Mouse (Mus musculus) hindbrain, postnatal 0 days (tissue): Measurements from ENCODE around the gene Eno2. TPM values are rescaled to one million over a fixed set of nuclear protein-coding genes. Genes with fewer than 3 reads are reported as not detected.

Experiments
- ATAC-seq: fragments of 200-750 bp; cut with Nextera tagmentation; 2 replicates; pipeline ENCODE4 v1.8.0; 2017; ENCODE audit warnings: mild to moderate bottlenecking, moderate TSS enrichment, moderate library complexity
- DNase-seq: peaks from one replicate; pipeline ENCODE4 v3.0.0-alpha.2; 2015; ENCODE audit warnings: low spot score
- H3K27ac ChIP-seq: fragments of 300-500 bp; sonication (generic); 2 replicates; pipeline ENCODE4 v1.5.1; 2014; ENCODE audit warnings: mild to moderate bottlenecking
- H3K27me3 ChIP-seq: fragments of 300-500 bp; sonication (generic); 2 replicates; pipeline ENCODE4 v1.6.1; 2014; ENCODE audit warnings: low read length, mixed read lengths; ENCODE audit not compliant: insufficient read depth
- H3K36me3 ChIP-seq: fragments of 300-500 bp; sonication (generic); 2 replicates; pipeline ENCODE4 v1.6.1; 2014; ENCODE audit warnings: low read length, mixed read lengths; ENCODE audit not compliant: insufficient read depth
- H3K4me1 ChIP-seq: fragments of 300-500 bp; sonication (generic); 2 replicates; pipeline ENCODE4 v1.6.1; 2014; ENCODE audit warnings: antibody characterized with exemption, low read length, mixed read lengths; ENCODE audit not compliant: insufficient read depth
- H3K4me2 ChIP-seq: fragments of 300-500 bp; sonication (generic); 2 replicates; pipeline ENCODE4 v1.6.1; 2014; ENCODE audit warnings: low read depth, mild to moderate bottlenecking, low read length, moderate library complexity, mixed read lengths
- H3K4me3 ChIP-seq: fragments of 300-500 bp; sonication (generic); 2 replicates; pipeline ENCODE4 v1.5.1; 2014; ENCODE audit warnings: low read length
- H3K9ac ChIP-seq: fragments of 300-500 bp; sonication (generic); replicated peaks from 2 replicates; pipeline ENCODE4 v1.6.1; 2014; ENCODE audit warnings: mild to moderate bottlenecking, low read length, moderate library complexity, mixed read lengths
- H3K9me3 ChIP-seq: fragments of 300-500 bp; sonication (generic); 2 replicates; pipeline ENCODE4 v1.6.1; 2016; ENCODE audit warnings: low read length, mixed read lengths
- CTCF ChIP-seq: IDR thresholded peaks from 2 replicates; pipeline ENCODE4 v1.5.1; 2016; ENCODE audit warnings: antibody characterized with exemption, control low read depth, low read depth
- WGBS: fragments of 180-500 bp; shearing (Covaris S2); extraction: QIAGEN DNeasy Blood & Tissue Kit; methylation state at CpG from one replicate; pipeline ENCODE4 v1.1.7; 2014; 5-methylcytosine and 5-hydroxymethylcytosine counted together
- polyA plus RNA-seq: library from polyadenylated mRNA; unstranded; fragments of >200 nt; fragmentation: Nextera tagmentation; extraction: Ambion mirVana; gene quantifications from 2 replicates; pipeline ENCODE4 v1.2.1, GENCODE M21; 2015
- total RNA-seq: library from RNA; depleted of rRNA; stranded (reverse); fragments of >200 nt; gene quantifications from 2 replicates; pipeline ENCODE4 v1.2.3, GENCODE M21; 2014

The Eno2 gene
- total and polyA plus RNA-seq, 2 experiments from 2014 or later = 213 to 357 TPM

GRCm38 (mm10) chr6:124791911-124792310 lies 22.4 kb upstream of the Eno2 start:
- ATAC-seq = no peak
- no peaks in the 10 kb centered on the region for H3K36me3 ChIP-seq
- no peaks in the 10 kb centered on the region for H3K9me3 ChIP-seq
- 87% methylated on average over 3 of the region's 3 CpGs for WGBS
- H3K27me3 ChIP-seq = no peaks in the 10 kb centered on the region
- no peak for DNase-seq
- no peaks in the 10 kb centered on the region for H3K4me1 ChIP-seq
- no peak overlapping the region for H3K27ac ChIP-seq
- no peak overlapping the region for H3K9ac ChIP-seq
- TF ChIP-seq CTCF = no peak
- H3K4me3 ChIP-seq = no peak overlapping the region
- no peak overlapping the region for H3K4me2 ChIP-seq

GRCm38 (mm10) chr6:124790121-124790520 lies 20.6 kb upstream of the Eno2 start:
- no peaks in the 10 kb centered on the region for H3K9me3 ChIP-seq
- 65% methylated on average over 4 of the region's 4 CpGs for WGBS
- TF ChIP-seq CTCF = no peak
- no peaks in the 10 kb centered on the region for H3K36me3 ChIP-seq
- no peaks in the 10 kb centered on the region for H3K27me3 ChIP-seq
- no peak overlapping the region for H3K9ac ChIP-seq
- H3K4me1 ChIP-seq = no peaks in the 10 kb centered on the region
- no peak overlapping the region for H3K27ac ChIP-seq
- no peak overlapping the region for H3K4me2 ChIP-seq
- DNase-seq = no peak
- H3K4me3 ChIP-seq = no peak overlapping the region
- ATAC-seq = no peak

- H3K27me3 ChIP-seq = no peaks in the 10 kb centered on the region
- no peak for TF ChIP-seq CTCF
- ATAC-seq (0 out of 2 replicates have a peak, but pooled peaks have one; percentile 66), DNase-seq (peak; percentile 58)
- H3K4me1 ChIP-seq = no peaks in the 10 kb centered on the region
- no peak overlapping the region for H3K4me2 ChIP-seq
- H3K27ac ChIP-seq = no peak overlapping the region; the same call in 1 of the 2 replicates
- no peaks in the 10 kb centered on the region for H3K9me3 ChIP-seq
- WGBS = 61% methylated on average over 4 of the region's 4 CpGs
- H3K36me3 ChIP-seq = no peaks in the 10 kb centered on the region
- no peak overlapping the region for H3K9ac ChIP-seq
- H3K4me3 ChIP-seq = no peak overlapping the region
These were observed 20.0 kb upstream of the Eno2 start for GRCm38 (mm10) chr6:124789519-124789918.

- no peak overlapping the region for H3K4me2 ChIP-seq
- ATAC-seq (no peak), DNase-seq (no peak)
- TF ChIP-seq CTCF = no peak
- no peaks in the 10 kb centered on the region for H3K9me3 ChIP-seq
- H3K9ac ChIP-seq = no peak overlapping the region
- 75% methylated on average over 10 of the region's 10 CpGs for WGBS
- no peaks in the 10 kb centered on the region for H3K4me1 ChIP-seq
- H3K27ac ChIP-seq = no peak overlapping the region
- H3K27me3 ChIP-seq = no peaks in the 10 kb centered on the region
- no peaks in the 10 kb centered on the region for H3K36me3 ChIP-seq
- H3K4me3 ChIP-seq = no peak overlapping the region
These were observed 18.2 kb upstream of the Eno2 start for GRCm38 (mm10) chr6:124787722-124788121.

GRCm38 (mm10) chr6:124786756-124787420 lies 17.4 kb upstream of the Eno2 start:
- 38% methylated on average over 8 of the region's 8 CpGs for WGBS

GRCm38 (mm10) chr6:124782436-124782835 lies 13.0 kb upstream of the Eno2 start:
- ATAC-seq = no peak

More at GRCm38 (mm10) chr6:124786756-124787420, 17.4 kb upstream of the Eno2 start:
- Histone ChIP-seq H3K9me3 (no peaks in the 10 kb centered on the region), H3K36me3 (no peaks in the 10 kb centered on the region), H3K4me3 (no peak overlapping the region), H3K4me1 (no peaks in the 10 kb centered on the region), H3K27me3 (no peaks in the 10 kb centered on the region), H3K9ac (no peak overlapping the region), H3K27ac (no peak overlapping the region), H3K4me2 (no peak overlapping the region)
- no peak for TF ChIP-seq CTCF
- no peak for ATAC-seq
- DNase-seq = no peak

DNA sequence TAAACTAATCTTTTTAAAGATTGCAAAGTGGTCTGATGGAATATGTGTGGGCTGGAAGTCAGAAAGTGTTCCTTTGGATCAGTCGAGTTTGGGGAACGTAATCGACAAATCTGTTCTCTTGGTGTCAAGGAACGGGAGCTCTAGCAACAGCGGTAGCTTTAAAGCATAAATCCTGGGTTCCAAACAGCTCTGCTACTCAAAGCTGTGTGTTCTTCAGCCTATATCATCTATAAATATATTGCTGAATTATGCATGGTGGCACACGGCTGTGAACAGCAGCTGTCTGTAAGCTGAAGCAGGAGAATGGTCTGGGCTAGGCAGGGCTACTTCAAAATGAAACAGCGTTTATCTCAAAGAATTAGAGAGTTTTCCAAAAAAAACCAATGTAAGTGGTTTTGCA lies 11.4 kb upstream of the Eno2 start:
- Histone ChIP-seq H3K9me3 (no peaks in the 10 kb centered on the region), H3K36me3 (no peaks in the 10 kb centered on the region), H3K27ac (no peak overlapping the region), H3K4me3 (no peak overlapping the region), H3K9ac (no peak overlapping the region), H3K4me2 (no peak overlapping the region), H3K27me3 (no peaks in the 10 kb centered on the region), H3K4me1 (0 out of 2 replicates have a peak, but pooled peaks cover 9% of the 10 kb centered on the region)
- DNase-seq (no peak), ATAC-seq (no peak)
- 90% methylated on average over 7 of the region's 7 CpGs for WGBS
- TF ChIP-seq CTCF = no peak

More at GRCm38 (mm10) chr6:124782436-124782835, 13.0 kb upstream of the Eno2 start:
- no peak for TF ChIP-seq CTCF
- Histone ChIP-seq H3K9ac (no peak overlapping the region), H3K9me3 (no peaks in the 10 kb centered on the region), H3K36me3 (no peaks in the 10 kb centered on the region), H3K27me3 (no peaks in the 10 kb centered on the region), H3K27ac (no peak overlapping the region), H3K4me1 (0 out of 2 replicates have a peak, but pooled peaks cover 9% of the 10 kb centered on the region), H3K4me2 (peak overlapping the region; percentile 13; the same call in 1 of the 2 replicates), H3K4me3 (no peak overlapping the region)
- DNase-seq = no peak
- WGBS = 23% methylated on average over 6 of the region's 6 CpGs
